Mouse (Mus musculus): Measurements from ENCODE around the gene Dhrs9. TPM values are rescaled to one million over a fixed set of nuclear protein-coding genes. Genes with fewer than 3 reads are reported as not detected.
"Not testable (repeated sequence)": the region's sequence is repeated elsewhere in the genome, so short reads cannot be mapped to it uniquely, and the experiment has no call there.

The Dhrs9 gene
- 1 to 10 TPM; 2.1 to 2.9 TPM for total RNA-seq (2021)
- long read RNA-seq, experiment 1, full-length matches to known transcripts: 1 of 1 reads
- long read RNA-seq, experiment 1, partial matches to known transcripts: 0 of 1 reads
- long read RNA-seq, experiment 1, other reads (novel, unspliced or antisense): 0 of 1 reads
- long read RNA-seq, experiment 2, full-length matches to known transcripts: 5 of 5 reads
- long read RNA-seq, experiment 2, partial matches to known transcripts: 0 of 5 reads
- long read RNA-seq, experiment 2, other reads (novel, unspliced or antisense): 0 of 5 reads

- peak in 1 of 2 experiments; percentile 22 for DNase-seq (ENCODE audit: low spot score in 2 of 2)
Measured at GRCm38 (mm10) chr2:69380281-69380680, at the start of gene Dhrs9. TSS of gene Dhrs9 (plus strand) at chr2:69380445.

- DNase-seq (ENCODE audit: low spot score in 2 of 2): not testable (repeated sequence)
Measured at GRCm38 (mm10) chr2:69331523-69331922, 48.7 kb upstream of the Dhrs9 start.

DNA sequence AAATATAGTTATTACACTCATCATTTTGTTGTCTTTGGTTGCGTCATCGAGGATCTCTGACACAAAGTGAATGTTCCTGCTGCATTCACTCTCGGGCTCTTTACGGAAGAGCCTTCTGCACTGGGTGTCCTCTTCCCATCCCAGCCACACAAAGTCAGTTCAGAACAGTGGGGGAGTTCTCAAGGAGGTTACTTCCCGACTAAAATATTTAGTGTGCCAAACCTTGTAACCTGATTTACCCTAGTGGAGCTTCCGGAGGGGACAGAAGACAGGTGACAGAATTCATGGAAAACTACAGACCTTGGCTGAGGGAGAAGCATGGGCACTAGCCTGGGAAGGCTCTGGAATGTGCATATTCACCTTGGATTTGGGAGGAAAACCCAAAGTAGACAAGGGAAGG lies 38.7 kb upstream of the Dhrs9 start:
- DNase-seq (ENCODE audit: low spot score in 2 of 2): no peak

- DNase-seq (ENCODE audit: low spot score in 2 of 2): no peak
Measured at GRCm38 (mm10) chr2:69342496-69343221, 37.6 kb upstream of the Dhrs9 start, which contains the start of gene Abcb11. TSS of gene Abcb11 (minus strand) at chr2:69342616.

DNA sequence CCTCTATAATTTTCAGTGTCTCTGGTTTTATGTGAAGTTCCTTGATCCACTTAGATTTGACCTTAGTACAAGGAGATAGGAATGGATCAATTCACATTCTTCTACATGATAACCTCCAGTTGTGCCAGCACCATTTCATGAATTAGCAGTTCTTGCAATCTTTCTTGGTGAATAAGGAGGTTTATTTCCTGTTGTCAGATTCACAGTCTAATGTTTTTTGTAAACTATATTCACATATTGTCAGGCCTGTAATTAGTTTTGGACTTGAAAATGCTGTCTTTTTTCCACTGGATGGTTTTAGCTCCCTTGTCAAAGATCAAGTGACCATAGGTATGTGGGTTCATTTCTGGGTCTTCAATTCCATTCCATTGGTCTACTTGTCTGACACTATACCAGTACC lies 24.8 kb upstream of the Dhrs9 start:
- DNase-seq (ENCODE audit: low spot score in 2 of 2): not testable (repeated sequence)

DNA sequence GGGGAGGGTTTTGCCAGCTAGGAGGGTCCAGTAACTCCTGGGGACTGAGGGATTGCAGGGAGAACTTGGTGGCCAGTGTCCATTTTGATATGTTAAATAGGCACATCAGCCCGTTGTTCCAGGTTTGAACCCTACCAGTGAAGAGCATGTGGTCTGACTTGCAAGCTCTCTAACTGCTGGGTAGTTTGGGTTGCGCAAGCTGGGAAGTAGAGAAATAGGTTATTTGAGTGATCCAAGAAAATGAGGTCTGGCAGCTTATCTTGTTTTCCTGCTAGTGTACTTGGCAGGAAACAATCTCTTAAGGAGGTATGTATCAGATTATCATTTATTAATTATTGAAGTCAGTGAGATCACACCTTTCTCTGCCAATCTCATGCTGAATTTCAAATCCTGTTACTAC lies 15.4 kb upstream of the Dhrs9 start:
- no peak for DNase-seq (ENCODE audit: low spot score in 2 of 2)

DNA sequence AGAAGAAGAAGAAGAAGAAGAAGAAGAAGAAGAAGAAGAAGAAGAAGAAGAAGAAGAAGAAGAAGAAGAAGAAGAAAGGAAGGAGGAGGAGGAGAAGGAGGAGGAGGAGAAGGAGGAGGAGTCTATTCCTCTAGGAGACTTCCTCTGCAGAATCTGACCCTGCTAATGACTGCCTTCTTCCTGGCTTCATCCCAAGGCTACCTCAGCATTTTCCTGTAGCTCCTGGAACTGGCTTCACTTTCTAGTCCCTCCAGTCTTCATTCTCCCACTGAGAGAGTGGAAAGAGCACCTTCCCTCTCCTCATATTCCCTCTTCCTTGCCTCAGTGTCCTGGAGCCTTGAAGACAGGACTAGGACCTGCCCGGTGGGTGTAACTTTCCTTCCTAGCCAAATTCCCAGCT lies 15.0 kb upstream of the Dhrs9 start:
- no peak for DNase-seq (ENCODE audit: low spot score in 2 of 2)

DNA sequence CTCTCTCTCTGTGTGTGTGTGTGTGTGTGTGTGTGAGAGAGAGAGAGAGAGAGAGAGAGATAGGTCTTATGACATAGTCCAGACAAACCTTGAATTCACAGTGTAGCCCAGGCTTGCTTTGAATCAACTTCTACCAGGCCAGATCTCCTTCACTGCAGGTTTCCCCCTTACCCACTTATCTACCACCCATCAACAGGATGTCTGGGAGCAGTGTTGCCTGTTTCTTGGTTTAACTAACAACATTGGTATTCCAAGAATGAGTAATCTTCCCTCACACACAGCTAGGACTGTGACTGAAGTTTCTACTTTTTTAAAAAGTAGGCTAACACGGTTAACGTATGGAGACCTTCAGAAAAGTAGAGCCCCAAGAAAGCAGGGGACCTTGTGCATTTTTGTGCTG lies 3.5 kb upstream of the Dhrs9 start:
- DNase-seq (ENCODE audit: low spot score in 2 of 2): no peak

- DNase-seq (ENCODE audit: low spot score in 2 of 2): no peak
Measured at GRCm38 (mm10) chr2:69379801-69380200, 444 bp upstream of the Dhrs9 start.

- DNase-seq (ENCODE audit: low spot score in 2 of 2): no peak
Measured at GRCm38 (mm10) chr2:69381740-69382139, 1.5 kb downstream of the Dhrs9 start.

GRCm38 (mm10) chr2:69382838-69383237 lies 2.6 kb downstream of the Dhrs9 start:
- no peak for DNase-seq (ENCODE audit: low spot score in 2 of 2)

- no peak for DNase-seq (ENCODE audit: low spot score in 2 of 2)
Measured at GRCm38 (mm10) chr2:69386118-69386871, 6.0 kb downstream of the Dhrs9 start.

DNA sequence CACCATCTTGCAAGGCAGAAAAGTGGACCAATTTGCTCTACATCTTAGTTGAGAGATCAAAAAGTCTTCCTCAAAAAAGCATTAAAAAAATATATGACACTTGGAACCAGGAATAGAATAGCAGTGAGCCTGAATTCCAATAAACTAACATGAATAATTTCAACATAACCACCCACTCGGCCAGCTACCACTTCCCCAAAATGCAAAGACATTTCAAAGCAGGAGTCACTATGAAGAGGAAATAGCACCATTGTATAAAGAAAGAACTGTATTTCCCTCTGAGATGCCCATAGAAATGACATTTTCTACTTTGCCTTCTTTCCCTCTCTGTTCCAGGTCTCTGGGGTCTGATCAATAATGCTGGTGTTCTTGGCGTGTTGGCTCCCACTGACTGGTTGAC lies 13.7 kb downstream of the Dhrs9 start:
- no peak for DNase-seq (ENCODE audit: low spot score in 2 of 2)

DNA sequence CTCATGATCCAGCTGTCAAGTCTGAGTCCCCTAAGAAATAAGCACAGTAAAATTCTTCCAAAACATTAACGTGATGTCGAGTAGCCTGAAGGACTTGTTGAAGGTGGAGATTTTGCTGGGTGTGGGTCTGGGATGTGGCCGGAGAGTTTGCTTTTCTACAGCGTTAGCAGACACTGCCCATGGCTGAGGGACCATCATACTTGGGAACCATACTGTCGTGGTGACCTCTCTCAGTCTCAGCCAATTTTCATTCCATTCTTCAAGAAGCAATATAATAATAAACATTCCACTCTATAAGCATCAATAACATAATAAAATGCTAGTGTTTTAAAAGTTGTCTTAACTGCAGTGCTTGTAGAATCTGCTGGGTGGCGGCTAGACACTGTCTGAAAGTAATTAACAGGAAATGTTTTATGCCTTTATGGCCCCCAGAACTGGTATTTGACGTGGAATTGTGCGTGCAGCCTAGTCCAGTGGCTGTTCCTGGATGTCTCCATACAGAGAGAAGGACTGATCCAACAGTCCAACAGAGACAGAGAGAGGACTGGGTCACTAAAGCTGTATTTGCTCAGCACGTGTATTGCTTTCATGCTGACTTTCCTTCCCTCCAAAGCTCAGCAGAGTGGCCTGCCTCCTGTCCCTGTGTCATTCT lies 15.5 kb downstream of the Dhrs9 start:
- DNase-seq (ENCODE audit: low spot score in 2 of 2): no peak

GRCm38 (mm10) chr2:69396760-69397435 lies 16.7 kb downstream of the Dhrs9 start:
- DNase-seq (ENCODE audit: low spot score in 2 of 2): no peak

- no peak for DNase-seq (ENCODE audit: low spot score in 2 of 2)
Measured at GRCm38 (mm10) chr2:69400866-69401604, 20.8 kb downstream of the Dhrs9 start.

DNA sequence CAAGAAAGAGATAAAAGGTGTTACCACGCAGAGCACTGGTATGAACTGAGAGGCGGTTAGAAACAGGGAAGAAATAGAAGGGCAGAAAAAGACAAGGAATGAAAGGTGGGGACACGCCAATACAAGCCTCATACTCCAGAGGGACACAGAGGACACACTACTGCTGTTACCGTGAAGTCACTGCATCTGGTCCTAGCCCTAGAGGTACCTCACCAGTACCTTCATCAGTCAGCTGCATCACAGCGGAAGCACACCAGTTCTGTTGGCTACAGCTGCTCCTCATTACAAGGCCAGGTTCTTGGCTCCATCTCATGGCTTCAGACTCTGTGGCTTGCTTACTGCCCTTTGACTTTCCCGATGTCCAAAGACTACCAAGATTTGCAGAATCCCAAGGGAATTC lies 21.6 kb downstream of the Dhrs9 start:
- no peak for DNase-seq (ENCODE audit: low spot score in 2 of 2)

DNA sequence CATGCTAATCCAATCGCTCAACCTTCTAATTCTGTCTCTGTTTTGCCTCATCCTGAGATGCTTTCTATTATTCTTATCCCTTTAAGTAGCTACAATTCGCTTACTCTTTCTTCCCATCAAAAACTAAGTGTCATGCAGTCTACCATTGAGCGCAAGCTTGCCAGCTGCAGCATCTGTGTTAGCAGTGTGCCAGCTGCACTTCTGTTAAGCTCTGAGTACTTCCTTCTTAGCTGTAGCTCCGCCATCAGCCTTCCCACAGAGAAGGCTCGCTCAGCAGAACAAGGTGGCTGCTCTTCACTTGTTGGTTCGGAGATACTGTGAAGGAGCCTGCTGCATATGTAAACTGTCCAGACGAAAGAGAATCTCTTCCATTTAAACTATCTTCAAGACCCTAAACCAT lies 22.1 kb downstream of the Dhrs9 start:
- DNase-seq (ENCODE audit: low spot score in 2 of 2): no peak

DNA sequence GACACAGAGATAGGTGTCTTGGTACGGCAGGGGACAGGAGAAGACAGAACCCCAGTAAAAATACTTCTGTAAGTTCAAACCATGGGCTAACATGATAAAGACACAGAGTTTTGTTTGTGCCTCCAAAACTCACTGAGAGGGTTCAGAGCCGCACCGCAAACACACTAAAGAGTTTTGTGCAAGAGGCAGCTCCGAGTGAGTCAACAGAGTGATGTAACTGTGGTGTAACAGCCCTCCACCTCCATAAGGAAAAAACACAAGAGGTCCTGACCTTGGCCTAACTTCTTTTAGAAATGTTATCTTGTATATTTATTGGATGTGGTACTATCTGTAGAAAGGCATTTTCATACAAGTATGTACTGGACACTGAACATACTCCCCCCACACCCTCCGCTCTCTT lies 25.4 kb downstream of the Dhrs9 start:
- DNase-seq (ENCODE audit: low spot score in 2 of 2): no peak

DNA sequence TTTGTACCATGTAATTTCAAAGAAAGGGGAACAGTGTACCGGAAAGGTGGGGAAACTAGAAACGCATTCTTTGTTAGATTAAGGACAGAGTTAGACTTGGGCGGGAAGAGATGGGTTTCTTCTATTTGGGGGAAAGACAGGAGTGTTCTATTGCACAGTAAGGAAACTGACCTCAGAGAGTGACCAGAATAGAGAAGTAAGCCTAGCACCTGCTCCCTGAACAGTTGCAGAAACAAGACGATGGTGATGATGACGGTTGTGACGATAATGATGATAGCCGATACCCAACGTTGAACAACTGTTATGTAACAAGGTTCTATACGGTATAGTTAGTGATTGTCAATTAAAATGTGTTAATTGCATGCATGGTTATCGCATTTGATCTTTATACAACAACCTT lies 34.3 kb downstream of the Dhrs9 start:
- DNase-seq (ENCODE audit: low spot score in 2 of 2): no peak
